Mouse (Mus musculus): Measurements from ENCODE around the gene Exoc4. TPM values are rescaled to one million over a fixed set of nuclear protein-coding genes. Genes with fewer than 3 reads are reported as not detected.

The Exoc4 gene
- total RNA-seq, 2 experiments from 2014 or later = 75.5 to 76.5 TPM

GRCm38 (mm10) chr6:33992213-33993034 is 743.5 kb downstream of the Exoc4 start:
- peak in 1 of 2 experiments; percentile 24 for DNase-seq (ENCODE audit: low spot score in 2 of 2)

- DNase-seq (ENCODE audit: low spot score in 2 of 2) = no peak
Measured at GRCm38 (mm10) chr6:33993842-33994241, 745.0 kb downstream of the Exoc4 start.

- no peak for DNase-seq (ENCODE audit: low spot score in 2 of 2)
Measured at GRCm38 (mm10) chr6:33998590-33998989, 749.7 kb downstream of the Exoc4 start.

GRCm38 (mm10) chr6:33999530-33999929 is 750.6 kb downstream of the Exoc4 start:
- no peak for DNase-seq (ENCODE audit: low spot score in 2 of 2)

- no peak for DNase-seq (ENCODE audit: low spot score in 2 of 2)
Measured at GRCm38 (mm10) chr6:34000644-34001043, 751.8 kb downstream of the Exoc4 start.

GRCm38 (mm10) chr6:34003033-34003432 is 754.1 kb downstream of the Exoc4 start:
- DNase-seq (ENCODE audit: low spot score in 2 of 2) = no peak

GRCm38 (mm10) chr6:34013469-34013868 is 764.6 kb downstream of the Exoc4 start:
- DNase-seq (ENCODE audit: low spot score in 2 of 2) = no peak

Other genes with a start within 250 kb of the Exoc4 start
- gene Chchd3, start 188.8 kb upstream of the Exoc4 start, total RNA-seq (2021) = 100 to 1,000 TPM; 100 to 111 TPM

All from layer of hippocampus, postnatal 14 days (tissue).